Mouse (Mus musculus) kidney, adult 2 months (tissue): ENCODE measurements around the gene Pecam1.

Source experiments
- CTCF ChIP-seq: fragments of 200-500 bp; conservative IDR thresholded peaks from 2 replicates; pipeline ENCODE4 v1.5.1; 2011; ENCODE audit warnings: low read depth, mild to moderate bottlenecking, control low read depth, low read length, moderate library complexity, mixed read lengths; ENCODE audit not compliant: insufficient read depth, insufficient read length
- POLR2A ChIP-seq: fragments of 200-500 bp; IDR thresholded peaks from one replicate; pipeline ENCODE4 v1.6.1; 2011; ENCODE audit warnings: low read depth, low read length, control low read depth

- TF ChIP-seq POLR2A: no peak
- TF ChIP-seq CTCF: no peak
These were observed 45.9 kb downstream of the Pecam1 start for GRCm38 (mm10) chr11:106704399-106705111.
